Mouse (Mus musculus): Measurements from ENCODE around the gene Popdc2.
A peak's percentile ranks its signal among the peaks of the same experiment; 100 is the strongest.
"Not testable (repeated sequence)": the region's sequence is repeated elsewhere in the genome, so short reads cannot be mapped to it uniquely, and the experiment has no call there.

Gene Popdc2

GRCm38 (mm10) chr16:38361933-38362332 lies at the start of gene Popdc2:
TSS of gene Popdc2 (plus strand) at chr16:38362209.
- DNase-seq (ENCODE audit: low spot score in 2 of 2) = no peak

GRCm38 (mm10) chr16:38318492-38318891 lies 43.5 kb upstream of the Popdc2 start:
- DNase-seq (ENCODE audit: low spot score in 2 of 2) = no peak

DNA sequence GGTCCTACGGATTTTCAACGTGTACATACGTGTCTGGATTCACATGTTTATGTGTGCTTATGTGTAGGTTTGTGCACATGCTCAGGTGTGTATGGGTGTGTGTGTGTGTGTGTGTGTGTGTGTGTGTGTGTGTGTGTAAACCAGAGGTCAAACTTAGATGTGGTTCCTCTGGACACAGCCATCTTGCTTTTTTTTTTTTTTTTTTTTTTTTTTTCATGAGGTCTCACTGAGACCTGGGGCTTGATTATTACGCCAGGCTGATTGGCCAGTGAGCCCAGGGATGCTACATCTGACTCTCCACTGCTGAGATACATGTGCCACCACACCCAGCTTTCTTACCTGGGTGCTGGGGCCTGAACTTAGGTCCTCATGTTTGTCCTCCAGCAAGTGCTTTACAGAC lies 42.9 kb upstream of the Popdc2 start:
- DNase-seq (ENCODE audit: low spot score in 2 of 2) = no peak

GRCm38 (mm10) chr16:38321452-38321935 lies 40.5 kb upstream of the Popdc2 start:
- DNase-seq (ENCODE audit: low spot score in 2 of 2) = peak; percentile 9 to 70

GRCm38 (mm10) chr16:38324311-38324710 lies 37.7 kb upstream of the Popdc2 start:
- no peak for DNase-seq (ENCODE audit: low spot score in 2 of 2)

- no peak for DNase-seq (ENCODE audit: low spot score in 2 of 2)
Measured at GRCm38 (mm10) chr16:38326778-38327397, 35.1 kb upstream of the Popdc2 start.

DNA sequence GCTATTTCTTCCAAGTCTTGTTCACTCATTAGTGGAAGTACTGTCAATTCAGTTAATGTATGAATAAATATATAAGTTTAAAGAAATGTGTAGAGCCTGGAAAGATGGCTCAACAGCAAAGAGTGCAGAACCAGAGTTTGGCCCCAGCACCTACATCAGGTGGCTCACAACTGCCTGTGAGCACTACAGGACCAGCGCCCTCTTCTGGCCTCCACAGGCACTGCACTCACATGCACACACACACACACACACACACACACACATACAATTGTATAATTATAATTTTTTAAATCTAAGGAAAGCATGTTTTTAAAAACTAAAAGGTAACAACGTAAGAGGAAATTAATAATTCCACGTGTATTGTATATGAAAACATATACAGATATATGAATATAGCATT lies 32.7 kb upstream of the Popdc2 start:
- DNase-seq (ENCODE audit: low spot score in 2 of 2) = no peak

GRCm38 (mm10) chr16:38334431-38334830 lies 27.6 kb upstream of the Popdc2 start:
- DNase-seq (ENCODE audit: low spot score in 2 of 2) = no peak

- DNase-seq (ENCODE audit: low spot score in 2 of 2) = not testable (repeated sequence)
Measured at GRCm38 (mm10) chr16:38338077-38338476, 23.9 kb upstream of the Popdc2 start.

- peak in 1 of 2 experiments; percentile 69 for DNase-seq (ENCODE audit: low spot score in 2 of 2)
Measured at GRCm38 (mm10) chr16:38341396-38342324, 20.3 kb upstream of the Popdc2 start, which contains the start of gene Maats1. TSS of gene Maats1 (minus strand) at chr16:38342143.

DNA sequence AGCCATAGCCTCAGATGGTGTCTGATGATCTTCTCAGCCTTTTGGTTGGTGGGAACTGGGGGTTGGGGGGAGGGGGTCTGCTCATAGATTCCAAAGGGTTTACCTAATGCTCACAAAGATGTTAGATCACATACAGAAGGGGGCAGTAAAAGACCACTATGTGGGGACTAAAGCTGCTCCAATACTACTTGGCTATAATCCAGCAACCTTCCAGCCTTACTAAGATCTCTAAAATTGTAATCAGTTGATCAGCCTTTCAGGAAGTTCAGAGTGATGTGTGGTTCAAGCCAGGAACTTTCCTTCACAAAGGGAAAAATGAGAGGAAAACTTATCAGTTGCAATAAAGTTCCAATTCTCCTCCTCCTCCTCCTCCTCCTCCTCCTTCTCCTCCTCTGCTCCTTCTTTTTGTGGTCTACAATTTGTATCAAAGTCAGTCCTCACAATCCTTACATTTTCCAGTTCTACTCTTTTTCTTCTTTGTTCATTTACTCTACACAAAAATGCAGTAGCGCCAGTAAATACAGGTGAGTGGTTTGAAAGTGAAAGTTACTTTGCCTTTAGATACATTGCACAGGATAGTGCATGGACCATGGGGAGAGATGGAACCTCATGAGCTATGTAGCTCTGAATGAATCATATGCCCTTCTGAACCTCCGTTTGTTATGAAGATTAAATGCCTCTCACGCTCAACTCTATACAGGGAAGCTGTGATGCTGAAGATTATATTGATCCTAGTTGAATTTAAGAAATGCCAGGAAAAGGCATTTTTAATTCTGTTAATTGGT lies 16.9 kb upstream of the Popdc2 start:
- no peak for DNase-seq (ENCODE audit: low spot score in 2 of 2)

DNA sequence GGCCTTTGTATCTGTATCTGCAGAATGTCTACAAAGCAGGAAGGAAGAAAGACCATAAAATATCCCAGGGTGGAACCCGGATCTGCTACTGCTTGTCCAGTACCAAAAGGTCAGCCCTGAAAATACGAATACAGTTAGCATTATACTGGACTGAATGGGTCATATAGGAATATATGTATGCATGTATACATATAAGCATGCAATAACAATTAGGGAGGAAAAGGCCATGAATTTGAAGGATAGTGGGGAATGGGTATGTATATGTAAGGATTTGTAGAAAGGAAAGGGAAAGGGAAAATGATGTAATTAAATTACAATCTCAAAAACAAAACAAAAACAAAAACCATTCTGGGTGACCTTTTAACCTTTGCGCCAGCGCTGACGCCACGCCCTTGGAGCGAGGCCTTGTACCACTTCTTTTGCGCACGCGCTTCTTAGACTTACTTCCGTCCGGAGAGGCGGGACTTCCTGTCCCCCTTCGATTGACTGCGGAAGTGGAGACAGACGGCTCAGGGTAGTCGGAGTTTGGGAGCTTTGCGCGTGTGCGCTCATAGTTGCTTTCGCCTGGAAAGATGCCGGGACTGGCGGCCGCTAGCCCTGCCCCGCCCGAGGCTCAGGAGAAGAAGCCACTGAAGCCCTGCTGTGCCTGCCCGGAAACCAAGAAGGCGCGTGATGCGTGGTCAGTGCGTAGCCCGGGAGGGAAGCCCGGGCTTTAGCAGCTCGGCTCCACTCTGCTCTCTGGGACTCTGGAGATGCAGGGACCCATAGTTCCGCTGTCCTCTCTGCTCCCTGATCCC lies 15.3 kb upstream of the Popdc2 start, which contains the start of the genes Cox17 and Gm21987:
TSS of gene Cox17 (plus strand) at position 463 of the 797 bp plus-strand sequence.
TSS of gene Gm21987 (plus strand) at position 512 of the 797 bp plus-strand sequence.
- peak; percentile 84 to 95 for DNase-seq (ENCODE audit: low spot score in 2 of 2)

- no peak for DNase-seq (ENCODE audit: low spot score in 2 of 2)
Measured at GRCm38 (mm10) chr16:38347588-38347987, 14.4 kb upstream of the Popdc2 start.

- DNase-seq (ENCODE audit: low spot score in 2 of 2) = no peak
Measured at GRCm38 (mm10) chr16:38348217-38348761, 13.7 kb upstream of the Popdc2 start.

DNA sequence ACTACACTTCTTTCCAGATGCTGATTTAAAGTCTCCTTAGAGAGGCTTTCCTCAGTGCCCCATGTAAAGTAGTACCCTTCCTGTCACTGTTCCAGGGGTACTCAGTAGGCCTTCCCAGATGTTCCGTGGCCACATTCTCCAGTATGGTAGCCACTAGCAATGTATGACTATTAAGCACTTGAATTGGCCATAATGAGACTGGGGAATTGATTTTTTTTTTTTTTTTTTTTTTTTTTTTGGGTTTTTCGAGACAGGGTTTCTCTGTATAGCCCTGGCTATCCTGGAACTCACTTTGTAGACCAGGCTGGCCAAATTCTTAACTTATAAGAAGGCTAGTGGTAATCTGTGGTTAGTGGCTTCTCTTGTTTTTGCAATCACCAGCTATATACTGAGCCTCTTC lies 12.1 kb upstream of the Popdc2 start:
- DNase-seq (ENCODE audit: low spot score in 2 of 2) = no peak

DNA sequence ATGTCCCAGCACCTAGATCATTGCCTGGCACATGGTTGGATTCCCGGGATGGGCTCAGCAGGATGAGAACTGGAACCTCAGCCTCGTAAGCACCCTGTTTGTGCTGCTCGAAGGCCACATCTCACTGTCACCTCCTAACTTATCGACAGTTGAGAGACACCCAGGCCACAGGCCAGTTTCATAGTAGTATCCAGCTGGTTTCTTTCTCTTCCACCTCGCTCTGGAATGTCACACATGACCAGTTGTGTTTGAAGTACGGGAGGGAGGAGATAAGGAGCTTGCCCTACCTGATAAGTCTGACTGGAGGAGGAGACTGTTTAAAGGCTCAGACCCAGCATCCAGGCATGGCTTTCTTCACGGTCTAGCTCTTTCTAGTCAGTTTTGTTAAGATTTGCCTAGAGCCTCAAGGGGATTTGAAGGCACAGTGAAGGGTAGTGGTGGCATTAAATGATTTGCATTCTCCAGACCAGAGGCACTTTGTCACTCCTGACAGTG lies 11.6 kb upstream of the Popdc2 start:
- no peak for DNase-seq (ENCODE audit: low spot score in 2 of 2)

DNA sequence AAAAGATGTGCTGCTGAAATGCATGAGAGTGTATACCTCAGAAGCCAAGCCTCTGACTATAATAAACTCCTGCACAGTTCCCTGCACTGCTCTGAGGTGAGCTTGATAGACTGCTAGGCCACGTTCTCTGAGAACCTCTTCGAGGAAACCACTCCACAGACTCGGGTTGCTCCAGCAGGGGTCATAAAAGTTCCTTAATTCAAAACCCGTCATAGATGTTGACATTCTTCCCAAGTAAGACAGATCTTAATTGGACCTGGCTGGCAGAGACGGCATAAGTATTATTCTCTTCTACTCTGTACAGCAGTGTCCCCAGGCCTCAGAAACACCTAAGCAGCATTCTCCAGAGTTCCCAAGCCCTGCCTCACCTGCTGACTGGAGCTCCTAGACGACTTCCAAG lies 11.1 kb upstream of the Popdc2 start:
- no peak for DNase-seq (ENCODE audit: low spot score in 2 of 2)

- no peak for DNase-seq (ENCODE audit: low spot score in 2 of 2)
Measured at GRCm38 (mm10) chr16:38352031-38352430, 10.0 kb upstream of the Popdc2 start.

DNA sequence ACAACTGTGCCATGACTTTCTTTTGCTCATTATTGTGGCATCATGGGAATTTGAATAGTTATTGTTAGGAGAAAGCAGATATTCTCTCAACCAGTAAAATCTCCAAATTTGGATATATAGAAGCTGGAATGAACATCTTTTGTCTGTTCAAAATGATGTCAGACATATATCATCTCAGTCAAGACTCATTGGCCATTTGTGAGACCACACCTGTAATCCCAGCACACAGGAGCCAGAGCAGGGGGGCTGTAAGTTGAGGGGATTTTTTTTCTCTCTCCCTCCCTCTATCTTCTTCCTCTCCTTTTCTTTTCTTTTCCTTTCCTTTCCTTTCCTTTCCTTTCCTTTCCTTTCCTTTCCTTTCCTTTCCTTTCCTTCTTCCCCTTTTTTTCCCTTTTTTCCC lies 9.2 kb upstream of the Popdc2 start:
- no peak for DNase-seq (ENCODE audit: low spot score in 2 of 2)

DNA sequence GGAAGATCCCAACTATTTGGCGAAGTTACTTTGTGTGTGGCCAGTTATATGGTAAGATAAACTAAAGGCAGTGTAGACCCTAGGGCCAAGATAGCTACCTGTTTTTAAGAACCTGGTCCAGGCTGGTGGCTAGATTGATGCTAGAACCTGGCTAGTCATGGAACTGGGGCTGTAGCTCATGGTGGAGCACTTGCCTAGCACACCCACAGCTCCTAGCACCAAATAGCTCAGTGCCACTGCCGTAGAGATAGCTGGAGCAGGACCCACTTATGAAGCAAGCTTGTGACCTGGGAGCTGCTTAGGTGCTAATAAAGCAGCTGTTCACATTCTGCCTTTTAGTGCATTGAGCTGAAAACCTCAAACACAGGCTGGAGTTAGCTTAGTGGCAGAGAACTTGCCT lies 8.4 kb upstream of the Popdc2 start:
- DNase-seq (ENCODE audit: low spot score in 2 of 2) = no peak

Data from spleen, postnatal 10 days (tissue).